Mouse (Mus musculus): ENCODE results near the gene Olfr985. TPM values are rescaled to one million over a fixed set of nuclear protein-coding genes. Genes with fewer than 3 reads are reported as not detected.

Gene Olfr985
- polyA plus RNA-seq (2012; rRNA removed; ENCODE audit: low replicate concordance) = not detected in 2 replicates

DNA sequence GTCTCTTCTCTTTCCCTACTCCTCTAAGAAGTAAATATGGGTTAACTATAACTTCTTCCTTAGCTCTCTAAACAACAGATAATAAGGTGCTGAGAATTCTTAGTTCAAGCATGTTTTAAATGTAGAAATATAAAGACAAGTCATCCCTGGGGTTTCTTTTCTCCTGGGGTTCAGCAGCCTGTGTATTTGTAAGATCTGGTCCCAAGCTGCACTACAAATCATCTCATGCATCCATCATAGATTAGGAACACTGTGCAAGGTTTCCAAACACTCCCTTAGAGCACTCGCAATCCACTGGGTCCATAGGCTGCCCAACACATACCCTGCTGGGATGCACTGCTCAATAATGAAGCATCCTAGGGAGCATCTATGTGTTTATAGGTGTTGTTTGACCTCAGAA is at the start of gene Olfr985:
Gene Olfr985 (minus strand): TSS at position 101 of the 400 bp plus-strand sequence.

DNA sequence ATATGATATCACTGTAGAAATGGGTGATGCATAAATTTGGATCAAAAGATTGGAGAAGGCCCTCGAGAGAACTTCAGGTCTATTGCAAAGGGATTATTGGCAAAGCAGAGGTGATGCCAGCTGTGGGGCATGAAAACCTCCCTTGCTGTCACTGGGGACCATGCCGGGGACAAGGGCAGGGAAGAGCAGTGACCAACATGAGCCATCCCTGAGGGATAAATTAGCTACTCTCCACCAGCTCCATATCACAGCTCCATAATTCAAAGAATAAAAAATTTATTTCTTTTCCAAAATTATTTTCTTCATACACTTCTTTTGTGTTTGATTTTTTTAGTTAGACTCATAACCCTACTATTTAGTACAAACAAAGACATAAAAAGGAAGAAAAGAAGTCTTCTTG is 15.9 kb downstream of the Olfr985 start, which contains the start of gene Olfr984:
Gene Olfr984 (minus strand): TSS at position 101 of the 400 bp plus-strand sequence.

DNA sequence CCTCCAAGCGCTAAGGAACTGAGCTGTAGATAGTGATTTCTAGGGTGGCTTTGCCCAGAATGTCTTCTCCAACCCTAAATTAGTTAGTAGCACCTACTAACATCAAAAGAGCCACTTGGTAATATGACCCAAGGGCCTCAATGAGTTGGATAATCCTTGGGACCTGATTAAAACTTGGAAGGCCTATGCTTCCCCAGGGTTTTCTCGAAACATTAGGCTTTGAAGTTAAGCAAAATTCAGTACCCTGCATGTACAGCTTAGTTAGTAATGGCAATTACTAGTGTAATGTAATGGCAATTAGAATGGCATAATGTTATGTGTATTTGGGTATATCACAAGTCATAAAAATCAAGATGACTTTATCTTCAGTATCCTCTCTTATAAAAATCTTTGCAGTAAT is 36.5 kb downstream of the Olfr985 start, which contains the start of gene Olfr983:
Gene Olfr983 (minus strand): TSS at position 101 of the 400 bp plus-strand sequence.

Other genes starting within 250 kb of the Olfr985 start
- gene Olfr229, start 222.8 kb downstream of the Olfr985 start, polyA plus RNA-seq (2012; rRNA removed; ENCODE audit: low replicate concordance) = not detected in 2 replicates
- not detected in 2 replicates for gene Olfr974, start 192.7 kb downstream of the Olfr985 start, polyA plus RNA-seq (2012; rRNA removed; ENCODE audit: low replicate concordance)
- gene Olfr975, start 178.1 kb downstream of the Olfr985 start, polyA plus RNA-seq (2012; rRNA removed; ENCODE audit: low replicate concordance) = not detected in 2 replicates
- gene Olfr976, start 169.1 kb downstream of the Olfr985 start, polyA plus RNA-seq (2012; rRNA removed; ENCODE audit: low replicate concordance) = not detected in 2 replicates
- not detected in 2 replicates for gene Olfr978, start 138.1 kb downstream of the Olfr985 start, polyA plus RNA-seq (2012; rRNA removed; ENCODE audit: low replicate concordance)
- not detected in 2 replicates for gene Olfr979, start 126.7 kb downstream of the Olfr985 start, polyA plus RNA-seq (2012; rRNA removed; ENCODE audit: low replicate concordance)
- not detected in 2 replicates for gene Olfr980, start 120.6 kb downstream of the Olfr985 start, polyA plus RNA-seq (2012; rRNA removed; ENCODE audit: low replicate concordance)
- gene Olfr981, start 108.7 kb downstream of the Olfr985 start, polyA plus RNA-seq (2012; rRNA removed; ENCODE audit: low replicate concordance) = not detected in 2 replicates
- gene Olfr982, start 56.4 kb downstream of the Olfr985 start, polyA plus RNA-seq (2012; rRNA removed; ENCODE audit: low replicate concordance) = not detected in 2 replicates
- not detected in 2 replicates for gene Olfr983, start 36.6 kb downstream of the Olfr985 start, polyA plus RNA-seq (2012; rRNA removed; ENCODE audit: low replicate concordance)
- gene Olfr984, start 16.0 kb downstream of the Olfr985 start, polyA plus RNA-seq (2012; rRNA removed; ENCODE audit: low replicate concordance) = not detected in 2 replicates
- not detected in 2 replicates for gene Tmem225, start 17.9 kb upstream of the Olfr985 start, polyA plus RNA-seq (2012; rRNA removed; ENCODE audit: low replicate concordance)
- not detected in 2 replicates for gene Olfr986, start 50.7 kb upstream of the Olfr985 start, polyA plus RNA-seq (2012; rRNA removed; ENCODE audit: low replicate concordance)
- 0.86 and 1.8 TPM in 2 replicates for gene Zfp202, start 62.1 kb upstream of the Olfr985 start, polyA plus RNA-seq (2012; rRNA removed; ENCODE audit: low replicate concordance)
- 0.66 and 1.0 TPM in 2 replicates for gene Scn3b, start 139.0 kb upstream of the Olfr985 start, polyA plus RNA-seq (2012; rRNA removed; ENCODE audit: low replicate concordance)